Mouse (Mus musculus) common myeloid progenitor, adult 5-6 weeks (primary cell): Measurements from ENCODE around the gene Cldn10. TPM values are rescaled to one million over a fixed set of nuclear protein-coding genes. Genes with fewer than 3 reads are reported as not detected.
"Not testable (repeated sequence)": the region's sequence is repeated elsewhere in the genome, so short reads cannot be mapped to it uniquely, and the experiment has no call there.

Source experiments
- ATAC-seq: replicated peaks from 2 replicates; pipeline ENCODE4 v1.8.0; 2016; ENCODE audit warnings: low read depth, mild to moderate bottlenecking, moderate TSS enrichment, inconsistent platforms; ENCODE audit not compliant: poor library complexity, severe bottlenecking
- total RNA-seq: library from RNA; stranded (forward); fragments of 200-1000, 187-1606 nt; gene quantifications from 2 replicates; pipeline ENCODE4 v1.2.3, GENCODE M21; 2017

Gene Cldn10
- total RNA-seq, 1 experiment from 2014 or later, result 0.05 TPM

DNA sequence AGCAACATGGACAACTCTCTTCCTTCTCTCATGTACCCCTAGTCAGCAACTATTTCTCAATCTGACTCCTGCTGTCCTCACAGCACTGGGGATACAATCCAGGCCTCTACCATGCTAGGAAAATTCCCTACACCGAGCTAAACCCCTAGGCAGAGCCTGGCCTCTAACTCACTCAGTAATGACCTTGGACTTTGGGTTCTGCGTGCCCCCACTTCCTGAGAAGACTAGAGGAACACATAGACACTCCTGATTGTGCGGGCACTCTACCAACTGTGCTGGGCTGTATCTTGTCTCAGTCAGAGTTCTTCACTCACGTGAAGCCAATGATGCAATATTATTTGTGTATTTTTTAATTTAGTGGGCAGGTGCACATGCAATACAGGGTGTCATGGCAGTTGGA, 10.2 kb upstream of the Cldn10 start:
- ATAC-seq, result no peak

- ATAC-seq, result no peak
Measured at GRCm38 (mm10) chr14:118781601-118782000, 6.1 kb upstream of the Cldn10 start.

DNA sequence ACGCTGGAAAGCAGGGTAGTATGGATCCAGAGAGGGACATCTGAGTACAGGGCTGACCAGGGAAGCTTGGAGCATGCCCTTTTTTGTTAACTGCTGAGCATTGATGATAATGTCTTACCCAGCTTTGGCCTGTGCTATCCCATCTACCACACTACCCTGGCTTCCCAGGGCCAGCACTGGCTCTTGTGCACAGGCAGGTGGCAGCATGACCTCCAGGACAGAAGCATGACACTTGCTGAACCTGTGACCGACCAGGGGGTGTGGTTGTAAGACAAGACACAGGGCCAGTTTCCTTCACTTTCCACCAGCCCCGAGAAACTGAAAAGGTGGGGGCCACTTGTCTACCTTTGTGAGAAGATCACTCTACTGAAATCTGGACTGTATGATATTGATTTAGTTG, 5.5 kb upstream of the Cldn10 start:
- peak; percentile 92 for ATAC-seq

GRCm38 (mm10) chr14:118783326-118783935, 4.3 kb upstream of the Cldn10 start:
- no peak for ATAC-seq

DNA sequence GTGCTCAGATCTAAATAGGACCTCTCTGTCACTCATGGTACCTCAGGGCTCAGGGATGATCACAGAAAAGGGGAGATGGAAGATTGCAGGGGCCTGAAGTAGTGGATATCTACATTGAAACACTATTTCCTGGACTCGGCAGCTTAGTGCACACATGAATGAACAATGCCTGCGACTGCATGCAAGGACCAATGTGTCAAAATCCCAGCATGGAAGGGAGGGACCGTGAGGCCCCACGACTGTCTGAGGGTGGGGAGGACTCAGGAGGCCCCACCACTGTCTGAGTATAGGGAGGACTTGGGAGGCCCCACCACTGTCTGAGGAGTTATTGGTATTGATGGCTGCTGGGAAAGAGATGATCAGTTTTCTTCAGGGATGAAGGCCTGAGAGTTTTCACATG, 2.5 kb downstream of the Cldn10 start:
- no peak for ATAC-seq

- no peak for ATAC-seq
Measured at GRCm38 (mm10) chr14:118792957-118793356, 5.2 kb downstream of the Cldn10 start.

GRCm38 (mm10) chr14:118793416-118793815, 5.7 kb downstream of the Cldn10 start:
- no peak for ATAC-seq

- ATAC-seq, result no peak
Measured at GRCm38 (mm10) chr14:118794196-118794595, 6.5 kb downstream of the Cldn10 start.

DNA sequence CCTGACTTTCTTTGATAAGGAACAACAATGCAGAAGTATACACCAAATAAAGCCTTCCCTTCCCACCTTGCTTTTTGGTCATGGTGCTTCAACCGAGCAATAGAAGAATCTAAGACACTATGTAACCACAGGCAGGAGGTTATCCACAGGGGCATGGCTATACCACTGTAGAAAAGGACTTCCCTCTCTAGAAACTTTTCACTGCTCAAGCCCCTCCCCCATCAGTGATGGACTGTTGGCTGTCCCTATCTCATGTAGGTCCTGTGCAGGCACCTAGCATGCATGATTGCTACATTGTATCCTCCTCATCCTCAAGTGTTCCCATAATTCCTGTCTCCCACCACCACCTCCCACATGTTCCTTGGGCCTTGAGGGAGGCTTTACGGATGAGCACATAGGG, 7.2 kb downstream of the Cldn10 start:
- ATAC-seq, result 0 out of 2 replicates have a peak, but pooled peaks have one; percentile 4

DNA sequence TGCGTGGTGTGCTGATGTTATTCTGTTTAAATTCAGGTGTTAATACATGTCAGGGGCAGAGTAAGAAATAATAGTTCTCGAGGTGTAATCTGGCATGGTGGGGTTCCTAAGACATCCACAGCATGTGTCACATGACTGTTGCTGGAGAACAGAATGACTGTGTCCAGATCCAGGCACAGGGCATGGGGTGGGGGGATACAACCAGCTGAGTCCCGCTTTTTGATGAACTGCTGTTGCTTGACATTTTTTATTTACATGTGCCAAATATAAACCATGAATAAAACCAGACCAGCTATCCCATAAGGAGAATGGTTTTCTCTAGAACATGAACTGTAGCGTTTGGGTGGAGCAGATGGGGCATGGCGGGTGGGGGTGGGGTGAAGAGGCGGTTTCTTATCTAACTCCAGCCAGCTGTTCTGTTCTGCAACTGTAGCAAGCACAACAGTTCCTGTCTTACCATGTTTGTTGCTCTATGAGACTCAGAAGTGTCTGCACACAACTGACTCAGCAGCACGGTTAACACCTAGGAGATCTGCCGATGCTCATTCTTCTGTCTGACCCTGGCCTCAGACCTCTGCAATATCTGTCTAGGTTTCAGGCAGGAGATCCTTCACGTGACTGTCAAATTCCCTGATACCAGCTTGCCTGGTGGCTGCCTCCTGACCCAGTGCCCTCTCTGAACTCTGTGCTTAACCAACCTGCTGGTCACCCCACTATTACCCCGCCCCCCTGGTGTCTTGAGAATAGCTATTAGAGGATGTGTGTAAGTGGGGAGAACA, 8.4 kb downstream of the Cldn10 start:
- peak; percentile 67 for ATAC-seq

GRCm38 (mm10) chr14:118796694-118797058, 9.0 kb downstream of the Cldn10 start:
- no peak for ATAC-seq

GRCm38 (mm10) chr14:118797270-118797669, 9.6 kb downstream of the Cldn10 start:
- ATAC-seq, result no peak

DNA sequence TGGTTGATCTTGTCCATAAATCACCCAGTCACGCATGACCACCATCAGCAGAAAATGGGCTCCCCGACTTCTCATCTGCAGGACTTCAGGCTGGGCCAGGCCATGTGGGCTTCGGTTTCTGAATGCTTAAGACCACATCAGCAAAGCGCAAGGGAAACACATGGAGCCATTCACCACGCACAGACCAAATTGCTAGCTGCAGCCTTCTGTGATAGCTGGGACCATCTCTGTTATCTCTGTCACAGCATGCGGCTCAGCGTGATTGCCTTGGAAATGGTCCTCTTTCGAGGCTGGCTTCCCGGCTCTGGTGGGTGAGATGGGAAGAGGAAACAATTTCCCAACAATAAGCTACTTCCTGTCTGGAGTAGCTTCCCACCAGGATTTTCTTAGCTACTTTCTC, 12.2 kb downstream of the Cldn10 start:
- ATAC-seq, result peak; percentile 52

GRCm38 (mm10) chr14:118803936-118804335, 16.2 kb downstream of the Cldn10 start:
- no peak for ATAC-seq

GRCm38 (mm10) chr14:118804351-118804750, 16.6 kb downstream of the Cldn10 start:
- ATAC-seq, result no peak

GRCm38 (mm10) chr14:118807653-118808052, 19.9 kb downstream of the Cldn10 start:
- no peak for ATAC-seq

DNA sequence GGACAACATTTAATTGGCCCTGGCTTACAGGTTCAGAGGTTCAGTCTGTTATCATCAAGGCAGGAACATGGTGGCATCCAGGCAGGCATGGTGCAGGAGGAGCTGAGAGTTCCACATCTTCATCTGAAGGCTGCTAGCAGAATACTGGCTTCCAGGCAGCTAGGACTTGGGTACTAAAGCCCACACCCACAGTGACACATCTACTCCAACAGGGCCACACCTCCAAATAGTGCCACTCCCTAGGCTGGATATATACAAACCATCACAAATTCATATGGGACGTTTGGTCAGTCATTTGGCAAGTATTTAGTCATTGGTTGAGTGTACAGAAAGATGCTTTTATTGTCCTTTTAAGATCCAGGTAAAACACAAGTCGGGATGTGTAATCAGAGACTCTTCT, 20.5 kb downstream of the Cldn10 start:
- ATAC-seq, result not testable (repeated sequence)

DNA sequence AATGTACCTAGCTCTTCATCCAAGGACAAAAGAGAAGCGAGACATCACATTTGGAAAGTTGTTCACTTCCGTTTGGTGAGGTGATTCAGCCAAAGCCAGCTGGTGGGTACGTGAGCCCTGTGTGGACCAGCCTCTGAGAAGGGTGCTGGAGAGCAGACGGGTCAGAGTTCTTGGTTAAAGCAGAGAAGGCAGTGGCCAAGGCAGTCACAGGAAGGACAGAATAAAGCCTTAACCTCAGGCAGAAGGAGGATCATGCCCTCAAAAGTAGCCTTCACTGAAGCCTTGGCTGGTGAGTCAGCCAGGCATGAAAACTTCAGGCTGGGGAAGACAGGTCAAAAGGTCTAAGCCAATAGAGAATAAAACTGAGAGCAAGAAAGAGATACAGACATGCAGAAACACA, 22.0 kb downstream of the Cldn10 start:
- 0 out of 2 replicates have a peak, but pooled peaks have one; percentile 26 for ATAC-seq

DNA sequence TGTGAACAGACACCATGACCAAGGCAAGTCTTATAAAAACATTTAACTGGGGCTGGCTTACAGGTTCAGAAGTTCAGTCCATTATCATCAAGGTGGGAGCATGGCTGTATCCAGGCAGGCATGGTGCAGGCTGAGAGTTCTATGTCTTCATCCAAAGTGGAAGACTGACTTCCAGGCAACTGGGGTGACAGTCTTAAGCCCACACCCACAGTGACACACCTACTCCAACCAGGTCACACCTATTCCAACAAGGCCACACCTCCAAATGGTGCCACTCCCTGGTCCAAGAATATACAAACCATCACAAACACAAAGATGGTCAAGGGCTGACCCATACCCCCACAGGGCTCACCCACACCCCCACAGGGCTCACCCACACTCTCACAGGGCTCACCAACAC, 23.5 kb downstream of the Cldn10 start:
- ATAC-seq, result not testable (repeated sequence)

DNA sequence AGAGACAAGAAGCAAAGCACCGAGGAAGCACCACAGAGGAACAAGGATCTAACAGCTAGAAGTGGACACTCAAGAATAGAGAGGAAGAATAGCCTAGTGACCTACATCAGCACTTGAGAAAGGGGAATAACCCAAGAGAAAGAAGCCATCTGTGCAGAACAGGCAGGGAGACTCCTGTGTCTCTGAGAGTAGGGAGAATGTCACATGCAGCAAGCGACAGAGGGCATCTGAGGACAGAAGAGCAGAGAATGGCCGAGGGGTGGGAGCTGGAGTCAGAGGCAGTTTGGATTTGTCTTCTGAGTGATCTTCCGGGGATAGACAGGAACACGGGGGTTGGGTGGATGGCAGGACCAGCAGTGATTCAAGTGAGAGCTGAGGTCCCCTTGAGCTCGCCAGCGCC, 25.4 kb downstream of the Cldn10 start:
- ATAC-seq, result no peak

DNA sequence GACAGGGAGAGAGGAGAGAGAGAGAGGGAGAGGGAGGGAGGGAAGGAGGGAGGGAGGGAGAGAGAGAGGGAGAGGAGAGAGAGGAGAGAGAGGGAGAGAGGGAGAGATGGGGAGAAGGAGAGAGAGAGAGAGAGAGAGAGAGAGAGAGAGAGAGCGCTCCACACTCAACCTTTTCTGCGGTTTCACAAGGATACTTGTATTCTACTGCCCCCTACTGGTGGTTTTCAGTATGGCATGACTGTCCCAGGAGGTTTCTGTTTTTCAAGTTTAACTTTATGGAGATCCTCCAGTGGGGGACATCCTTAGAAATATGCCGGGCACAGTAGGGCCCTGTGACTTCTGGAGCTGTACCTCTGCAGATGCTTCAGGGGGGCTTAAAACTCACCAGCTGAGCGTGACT, 28.8 kb downstream of the Cldn10 start:
- peak; percentile 67 for ATAC-seq

DNA sequence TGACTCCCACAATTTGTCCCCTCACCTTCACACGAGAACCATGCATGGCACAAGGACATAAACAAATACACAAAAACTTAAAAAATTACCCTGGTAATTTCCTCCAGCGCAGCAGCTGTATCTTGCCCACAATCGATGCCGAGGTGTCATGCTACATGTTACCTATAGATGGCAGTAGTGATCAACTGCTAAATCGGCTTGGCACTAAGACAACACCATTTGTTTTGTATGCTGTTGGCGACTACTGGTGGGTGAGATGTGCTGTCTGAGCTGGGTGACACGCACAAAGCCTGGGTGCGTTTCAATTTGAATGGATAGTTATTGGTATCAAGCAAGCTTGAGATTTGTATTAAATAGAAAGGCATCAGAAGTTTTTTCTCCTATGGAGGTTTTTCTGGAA, 32.4 kb downstream of the Cldn10 start:
- peak; percentile 88 for ATAC-seq
